Mouse (Mus musculus) lung, postnatal 0 days (tissue): ENCODE measurements at regions not wholly inside any gene's neighbourhood (a gene's known extent, or its start where the extent isn't known, plus 50 kb on each side); places are given as distances from the start of the nearest gene placed in this dataset.

Experiments used
- ATAC-seq: fragments of 200-750 bp; cut with Nextera tagmentation; 2 replicates; pipeline ENCODE4 v1.8.0; 2017; ENCODE audit warnings: moderate library complexity
- DNase-seq: peaks from one replicate; pipeline ENCODE4 v3.0.0-alpha.2; 2016; ENCODE audit warnings: low spot score
- H3K27ac ChIP-seq: fragments of 300-500 bp; sonication (generic); 2 replicates; pipeline ENCODE4 v1.5.1; 2014; ENCODE audit warnings: antibody characterized with exemption, mild to moderate bottlenecking, low read length, mixed read lengths
- H3K27me3 ChIP-seq: fragments of 300-500 bp; sonication (generic); replicated peaks from 2 replicates; pipeline ENCODE4 v1.6.1; 2014; ENCODE audit warnings: low read length, mixed read lengths; ENCODE audit not compliant: insufficient read depth
- H3K36me3 ChIP-seq: fragments of 300-500 bp; sonication (generic); 2 replicates; pipeline ENCODE4 v1.6.1; 2014; ENCODE audit warnings: low read length, mixed read lengths; ENCODE audit not compliant: insufficient read depth
- H3K4me1 ChIP-seq: fragments of 300-500 bp; sonication (generic); 2 replicates; pipeline ENCODE4 v1.6.1; 2014; ENCODE audit warnings: antibody characterized with exemption, low read depth, low read length, mixed read lengths; ENCODE audit not compliant: insufficient read depth
- H3K4me2 ChIP-seq: fragments of 300-500 bp; sonication (generic); replicated peaks from 2 replicates; pipeline ENCODE4 v1.6.1; 2014; ENCODE audit warnings: low read depth, mild to moderate bottlenecking, low read length, moderate library complexity, mixed read lengths
- H3K4me3 ChIP-seq: fragments of 300-500 bp; sonication (generic); 2 replicates; pipeline ENCODE4 v1.5.1; 2014; ENCODE audit warnings: low read depth, low read length
- H3K9ac ChIP-seq: fragments of 300-500 bp; sonication (generic); replicated peaks from 2 replicates; pipeline ENCODE4 v1.6.1; 2014; ENCODE audit warnings: low read depth, mild to moderate bottlenecking
- H3K9me3 ChIP-seq: fragments of 300-500 bp; sonication (generic); 2 replicates; pipeline ENCODE4 v1.6.1; 2016; ENCODE audit warnings: low read length, mixed read lengths
- CTCF ChIP-seq: IDR thresholded peaks from 2 replicates; pipeline ENCODE4 v1.5.1; 2016; ENCODE audit warnings: antibody characterized with exemption, mild to moderate bottlenecking
- EP300 ChIP-seq: IDR thresholded peaks from 2 replicates; pipeline ENCODE4 v1.6.1; 2016; ENCODE audit warnings: antibody characterized with exemption, mild to moderate bottlenecking, control low read depth
- WGBS: fragments of 180-500 bp; shearing (Covaris S2); extraction: QIAGEN DNeasy Blood & Tissue Kit; methylation state at CpG from one replicate; pipeline ENCODE4 v1.1.7; 2014; 5-methylcytosine and 5-hydroxymethylcytosine counted together

- 40% methylated on average over 3 of the region's 3 CpGs for WGBS
- DNase-seq (peak; percentile 38), ATAC-seq (no peak)
- no peak overlapping the region for H3K4me3 ChIP-seq
- H3K27me3 ChIP-seq, result no peaks in the 10 kb centered on the region
- H3K36me3 ChIP-seq, result no peaks in the 10 kb centered on the region
- no peak overlapping the region for H3K27ac ChIP-seq
- no peak overlapping the region for H3K9ac ChIP-seq
- H3K4me1 ChIP-seq, result no peaks in the 10 kb centered on the region
- no peak overlapping the region for H3K4me2 ChIP-seq
- H3K9me3 ChIP-seq, result no peaks in the 10 kb centered on the region
- TF ChIP-seq CTCF (no peak), EP300 (no peak)
These were observed 316.7 kb upstream of the Chd6 start for GRCm38 (mm10) chr2:161425587-161425986.

- Histone ChIP-seq H3K27ac (no peak overlapping the region), H3K9me3 (no peaks in the 10 kb centered on the region), H3K36me3 (no peaks in the 10 kb centered on the region), H3K4me1 (no peaks in the 10 kb centered on the region), H3K4me3 (no peak overlapping the region), H3K4me2 (no peak overlapping the region), H3K27me3 (no peaks in the 10 kb centered on the region), H3K9ac (no peak overlapping the region)
- ATAC-seq (no peak), DNase-seq (no peak)
- TF ChIP-seq CTCF, result no peak
- no peak for TF ChIP-seq EP300
- 76% methylated on average over 7 of the region's 7 CpGs for WGBS
These were observed 309.2 kb upstream of the Chd6 start for GRCm38 (mm10) chr2:161418062-161418461.

GRCm38 (mm10) chr2:161416218-161416927 is 307.5 kb upstream of the Chd6 start:
- no peak for DNase-seq
- Histone ChIP-seq H3K27ac (no peak overlapping the region), H3K9me3 (no peaks in the 10 kb centered on the region), H3K4me3 (no peak overlapping the region), H3K4me1 (no peaks in the 10 kb centered on the region), H3K9ac (no peak overlapping the region), H3K36me3 (no peaks in the 10 kb centered on the region), H3K27me3 (no peaks in the 10 kb centered on the region), H3K4me2 (no peak overlapping the region)
- no peak for ATAC-seq
- WGBS, result 73% methylated on average over 13 of the region's 13 CpGs
- TF ChIP-seq EP300 (no peak), CTCF (no peak)

GRCm38 (mm10) chr2:161408306-161408705 is 299.4 kb upstream of the Chd6 start:
- ATAC-seq (no peak), DNase-seq (no peak)
- WGBS, result 86% methylated on average over 1 of the region's 1 CpGs
- Histone ChIP-seq H3K4me1 (no peaks in the 10 kb centered on the region), H3K4me2 (no peak overlapping the region), H3K4me3 (no peak overlapping the region), H3K27me3 (no peaks in the 10 kb centered on the region), H3K9me3 (no peaks in the 10 kb centered on the region), H3K27ac (no peak overlapping the region), H3K36me3 (no peaks in the 10 kb centered on the region), H3K9ac (no peak overlapping the region)
- no peak for TF ChIP-seq EP300
- TF ChIP-seq CTCF, result no peak

GRCm38 (mm10) chr2:161405847-161406384 is 297.0 kb upstream of the Chd6 start:
- H3K4me1 ChIP-seq, result no peaks in the 10 kb centered on the region
- H3K4me2 ChIP-seq, result no peak overlapping the region
- TF ChIP-seq EP300 (no peak), CTCF (peak; percentile 15; the same call in 1 of the 2 replicates)
- no peak overlapping the region for H3K9ac ChIP-seq
- 22% methylated on average over 1 of the region's 1 CpGs for WGBS
- H3K27me3 ChIP-seq, result no peaks in the 10 kb centered on the region
- ATAC-seq (no peak), DNase-seq (no peak)
- H3K27ac ChIP-seq, result no peak overlapping the region
- H3K4me3 ChIP-seq, result no peak overlapping the region
- H3K36me3 ChIP-seq, result no peaks in the 10 kb centered on the region
- H3K9me3 ChIP-seq, result no peaks in the 10 kb centered on the region

- TF ChIP-seq EP300 (no peak), CTCF (no peak)
- whole genome bisulfite sequencing, result 84% methylated on average over 3 of the region's 3 CpGs
These were observed 289.2 kb upstream of the Chd6 start for GRCm38 (mm10) chr2:161398061-161398460.

More at GRCm38 (mm10) chr2:161398061-161398460, 289.2 kb upstream of the Chd6 start:
- H3K9me3 ChIP-seq, result no peaks in the 10 kb centered on the region
- no peak overlapping the region for H3K27ac ChIP-seq
- ATAC-seq (no peak), DNase-seq (no peak)
- no peak overlapping the region for H3K4me3 ChIP-seq
- no peaks in the 10 kb centered on the region for H3K27me3 ChIP-seq
- H3K9ac ChIP-seq, result no peak overlapping the region
- H3K4me2 ChIP-seq, result no peak overlapping the region
- H3K36me3 ChIP-seq, result no peaks in the 10 kb centered on the region
- no peaks in the 10 kb centered on the region for H3K4me1 ChIP-seq
